Mouse (Mus musculus) frontal cortex, postnatal 25 days (tissue): ENCODE results near the gene Traf4.

Experiments
- DNase-seq, 2 experiments: peaks; one replicate each; pipeline ENCODE4 v3.0.0; 2022; ENCODE audit warnings: low spot score in 2 of 2

Traf4 gene

GRCm38 (mm10) chr11:78167257-78167959 lies 2.0 kb upstream of the Traf4 start:
- no peak for DNase-seq

- DNase-seq = no peak
Measured at GRCm38 (mm10) chr11:78166640-78167039, 1.3 kb upstream of the Traf4 start.

GRCm38 (mm10) chr11:78166161-78166560 lies 772 bp upstream of the Traf4 start:
- DNase-seq = no peak

- DNase-seq = no peak
Measured at GRCm38 (mm10) chr11:78165761-78166109, 346 bp upstream of the Traf4 start.

GRCm38 (mm10) chr11:78164604-78164923 lies 825 bp downstream of the Traf4 start:
- no peak for DNase-seq

GRCm38 (mm10) chr11:78163681-78164603 lies 1.4 kb downstream of the Traf4 start:
- no peak for DNase-seq

GRCm38 (mm10) chr11:78163045-78163444 lies 2.3 kb downstream of the Traf4 start:
- no peak for DNase-seq

- DNase-seq = no peak
Measured at GRCm38 (mm10) chr11:78162504-78162903, 2.9 kb downstream of the Traf4 start.

- no peak for DNase-seq
Measured at GRCm38 (mm10) chr11:78161968-78162367, 3.4 kb downstream of the Traf4 start.

GRCm38 (mm10) chr11:78161169-78161568 lies 4.2 kb downstream of the Traf4 start:
- no peak for DNase-seq

GRCm38 (mm10) chr11:78160675-78161074 lies 4.7 kb downstream of the Traf4 start:
- DNase-seq = no peak

- no peak for DNase-seq
Measured at GRCm38 (mm10) chr11:78160171-78160570, 5.2 kb downstream of the Traf4 start.

- no peak for DNase-seq
Measured at GRCm38 (mm10) chr11:78159557-78159956, 5.8 kb downstream of the Traf4 start.

GRCm38 (mm10) chr11:78159096-78159495 lies 6.3 kb downstream of the Traf4 start:
- DNase-seq = peak in 1 of 2 experiments; percentile 76

GRCm38 (mm10) chr11:78156156-78156699 lies 9.2 kb downstream of the Traf4 start:
- DNase-seq = no peak

- no peak for DNase-seq
Measured at GRCm38 (mm10) chr11:78155674-78156073, 9.7 kb downstream of the Traf4 start.

GRCm38 (mm10) chr11:78153778-78154177 lies 11.6 kb downstream of the Traf4 start:
- no peak for DNase-seq

- peak; percentile 60 to 62 for DNase-seq
Measured at GRCm38 (mm10) chr11:78152299-78153231, 12.8 kb downstream of the Traf4 start.

- DNase-seq = no peak
Measured at GRCm38 (mm10) chr11:78151161-78151560, 14.2 kb downstream of the Traf4 start.

- no peak for DNase-seq
Measured at GRCm38 (mm10) chr11:78146707-78147543, 18.5 kb downstream of the Traf4 start.

GRCm38 (mm10) chr11:78146168-78146567 lies 19.2 kb downstream of the Traf4 start:
- no peak for DNase-seq
